Mouse (Mus musculus): ENCODE results near the gene Fam234b. TPM values are rescaled to one million over a fixed set of nuclear protein-coding genes. Genes with fewer than 3 reads are reported as not detected.

Fam234b gene
- polyA plus RNA-seq, 1 experiment from 2014 or later: 42.4 TPM

DNA sequence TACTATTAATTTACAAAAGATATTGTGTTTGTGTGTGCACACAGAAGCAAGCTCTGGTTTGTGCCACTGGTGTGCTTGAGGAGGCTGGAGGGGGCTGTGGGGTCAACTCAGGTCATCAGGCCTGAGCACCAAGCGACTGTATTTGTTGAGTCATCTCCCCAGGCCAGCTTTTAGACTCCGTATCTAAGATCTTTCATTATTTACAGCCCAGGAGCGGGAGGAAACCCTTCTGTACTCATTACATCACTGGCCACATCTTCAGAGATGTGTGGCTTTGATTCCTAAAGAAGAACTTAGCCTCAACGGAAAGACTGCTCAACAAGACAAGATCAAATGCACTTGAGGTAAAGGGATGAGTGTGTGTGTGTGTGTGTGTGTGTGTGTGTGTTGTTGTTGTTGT lies 9.1 kb upstream of the Fam234b start:
- peaks cover 3% of the 10 kb centered on the region; the same call in 1 of the 2 replicates for H3K4me1 ChIP-seq (replicated peaks; ENCODE audit: control insufficient read depth, insufficient read depth, low read length)
- no peak overlapping the region for H3K9ac ChIP-seq (ENCODE audit: low read length)
- no peaks in the 10 kb centered on the region for H3K9me3 ChIP-seq (ENCODE audit: control insufficient read depth, low read length)
- H3K4me2 ChIP-seq (ENCODE audit: low read length): no peak overlapping the region
- ATAC-seq (replicated peaks; ENCODE audit: low FRiP score, low TSS enrichment, low read depth): no peak
- no peak overlapping the region for H3K27ac ChIP-seq (ENCODE audit: low read depth)
- no peak overlapping the region for H3K4me3 ChIP-seq (ENCODE audit: low read depth, low read length)
- WGBS: 42% methylated on average over 4 of the region's 4 CpGs
- no peak for DNase-seq (ENCODE audit: low spot score)
- H3K27me3 ChIP-seq (replicated peaks; ENCODE audit: control insufficient read depth, insufficient read depth, low read length): no peaks in the 10 kb centered on the region
- H3K36me3 ChIP-seq (ENCODE audit: control insufficient read depth, insufficient read depth, low read length): no peaks in the 10 kb centered on the region

DNA sequence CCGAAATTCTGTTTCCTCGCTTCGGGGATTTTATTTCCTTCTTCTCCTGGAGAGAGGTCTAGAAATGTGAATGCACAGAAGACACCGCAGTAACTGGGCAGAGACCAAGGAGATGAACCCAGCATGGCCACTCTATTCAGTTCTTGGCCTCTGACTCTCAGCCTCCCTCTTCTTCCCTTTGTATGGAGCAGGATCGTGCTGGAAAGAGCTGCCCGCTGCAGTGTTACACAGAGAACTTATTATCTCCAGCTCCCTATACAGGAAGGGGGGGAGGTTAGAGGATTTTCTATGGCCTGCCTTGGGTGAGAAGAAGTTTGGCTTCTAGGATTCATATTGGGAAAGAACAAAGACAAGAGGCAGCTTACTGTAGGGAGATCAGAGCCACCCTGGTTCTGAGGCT lies 7.7 kb upstream of the Fam234b start:
- no peak for DNase-seq (ENCODE audit: low spot score)
- Histone ChIP-seq H3K27me3 (replicated peaks; ENCODE audit: control insufficient read depth, insufficient read depth, low read length) (no peaks in the 10 kb centered on the region), H3K4me3 (ENCODE audit: low read depth, low read length) (no peak overlapping the region), H3K27ac (ENCODE audit: low read depth) (no peak overlapping the region), H3K4me1 (replicated peaks; ENCODE audit: control insufficient read depth, insufficient read depth, low read length) (peaks cover 3% of the 10 kb centered on the region; the same call in 1 of the 2 replicates), H3K9me3 (ENCODE audit: control insufficient read depth, low read length) (no peaks in the 10 kb centered on the region), H3K9ac (ENCODE audit: low read length) (no peak overlapping the region), H3K4me2 (ENCODE audit: low read length) (no peak overlapping the region), H3K36me3 (ENCODE audit: control insufficient read depth, insufficient read depth, low read length) (no peaks in the 10 kb centered on the region)
- WGBS: 80% methylated on average over 6 of the region's 6 CpGs
- ATAC-seq (replicated peaks; ENCODE audit: low FRiP score, low TSS enrichment, low read depth): no peak

DNA sequence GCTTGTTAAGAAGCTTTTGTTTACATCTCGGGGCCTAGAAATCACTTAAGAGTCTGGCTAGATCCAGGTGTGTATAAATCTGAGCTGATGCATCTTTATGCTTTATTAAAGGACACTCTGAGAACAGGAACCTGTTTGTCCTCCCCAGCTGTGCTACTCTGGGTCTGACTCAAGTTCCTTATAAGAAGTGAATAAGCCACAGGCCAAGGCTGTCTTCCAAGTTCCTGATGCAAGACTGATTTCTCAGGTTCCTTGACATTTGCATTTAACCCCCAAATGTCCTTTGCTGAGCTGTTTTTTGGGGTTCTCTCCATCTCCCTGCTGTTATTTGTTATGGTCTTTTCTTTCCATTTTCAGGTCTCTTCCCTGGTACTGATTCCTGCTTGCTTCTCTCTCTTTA lies 5.9 kb upstream of the Fam234b start:
- no peak overlapping the region for H3K4me2 ChIP-seq (ENCODE audit: low read length)
- no peak for DNase-seq (ENCODE audit: low spot score)
- no peak overlapping the region for H3K27ac ChIP-seq (ENCODE audit: low read depth)
- 67% methylated on average over 1 of the region's 1 CpGs for WGBS
- peaks cover 3% of the 10 kb centered on the region; the same call in 1 of the 2 replicates for H3K4me1 ChIP-seq (replicated peaks; ENCODE audit: control insufficient read depth, insufficient read depth, low read length)
- no peak overlapping the region for H3K9ac ChIP-seq (ENCODE audit: low read length)
- no peak overlapping the region for H3K4me3 ChIP-seq (ENCODE audit: low read depth, low read length)
- no peaks in the 10 kb centered on the region for H3K27me3 ChIP-seq (replicated peaks; ENCODE audit: control insufficient read depth, insufficient read depth, low read length)
- no peaks in the 10 kb centered on the region for H3K9me3 ChIP-seq (ENCODE audit: control insufficient read depth, low read length)
- ATAC-seq (replicated peaks; ENCODE audit: low FRiP score, low TSS enrichment, low read depth): no peak
- H3K36me3 ChIP-seq (ENCODE audit: control insufficient read depth, insufficient read depth, low read length): no peaks in the 10 kb centered on the region

- 77% methylated on average over 8 of the region's 8 CpGs for WGBS
- Histone ChIP-seq H3K4me2 (ENCODE audit: low read length) (no peak overlapping the region), H3K4me3 (ENCODE audit: low read depth, low read length) (no peak overlapping the region), H3K36me3 (ENCODE audit: control insufficient read depth, insufficient read depth, low read length) (no peaks in the 10 kb centered on the region), H3K9ac (ENCODE audit: low read length) (no peak overlapping the region), H3K27me3 (replicated peaks; ENCODE audit: control insufficient read depth, insufficient read depth, low read length) (no peaks in the 10 kb centered on the region), H3K4me1 (replicated peaks; ENCODE audit: control insufficient read depth, insufficient read depth, low read length) (no peaks in the 10 kb centered on the region), H3K27ac (ENCODE audit: low read depth) (no peak overlapping the region), H3K9me3 (ENCODE audit: control insufficient read depth, low read length) (no peaks in the 10 kb centered on the region)
- DNase-seq (ENCODE audit: low spot score): no peak
- ATAC-seq (replicated peaks; ENCODE audit: low FRiP score, low TSS enrichment, low read depth): no peak
Measured at GRCm38 (mm10) chr6:135192993-135193392, 4.8 kb upstream of the Fam234b start.

- Histone ChIP-seq H3K27ac (ENCODE audit: low read depth) (no peak overlapping the region), H3K27me3 (replicated peaks; ENCODE audit: control insufficient read depth, insufficient read depth, low read length) (no peaks in the 10 kb centered on the region), H3K9me3 (ENCODE audit: control insufficient read depth, low read length) (no peaks in the 10 kb centered on the region), H3K36me3 (ENCODE audit: control insufficient read depth, insufficient read depth, low read length) (no peaks in the 10 kb centered on the region), H3K4me2 (ENCODE audit: low read length) (no peak overlapping the region), H3K4me3 (ENCODE audit: low read depth, low read length) (no peak overlapping the region), H3K9ac (ENCODE audit: low read length) (no peak overlapping the region), H3K4me1 (replicated peaks; ENCODE audit: control insufficient read depth, insufficient read depth, low read length) (0 out of 2 replicates have a peak, but pooled peaks cover 4% of the 10 kb centered on the region)
- ATAC-seq (replicated peaks; ENCODE audit: low FRiP score, low TSS enrichment, low read depth): no peak
- 56% methylated on average over 4 of the region's 4 CpGs for WGBS
- DNase-seq (ENCODE audit: low spot score): no peak
Measured at GRCm38 (mm10) chr6:135193733-135194132, 4.0 kb upstream of the Fam234b start.

GRCm38 (mm10) chr6:135194907-135195306 lies 2.9 kb upstream of the Fam234b start:
- Histone ChIP-seq H3K4me2 (ENCODE audit: low read length) (no peak overlapping the region), H3K27me3 (replicated peaks; ENCODE audit: control insufficient read depth, insufficient read depth, low read length) (no peaks in the 10 kb centered on the region), H3K36me3 (ENCODE audit: control insufficient read depth, insufficient read depth, low read length) (no peaks in the 10 kb centered on the region), H3K4me3 (ENCODE audit: low read depth, low read length) (no peak overlapping the region), H3K9ac (ENCODE audit: low read length) (no peak overlapping the region), H3K9me3 (ENCODE audit: control insufficient read depth, low read length) (no peaks in the 10 kb centered on the region), H3K4me1 (replicated peaks; ENCODE audit: control insufficient read depth, insufficient read depth, low read length) (0 out of 2 replicates have a peak, but pooled peaks cover 6% of the 10 kb centered on the region), H3K27ac (ENCODE audit: low read depth) (no peak overlapping the region)
- no peak for DNase-seq (ENCODE audit: low spot score)
- 71% methylated on average over 4 of the region's 4 CpGs for WGBS
- no peak for ATAC-seq (replicated peaks; ENCODE audit: low FRiP score, low TSS enrichment, low read depth)

GRCm38 (mm10) chr6:135196707-135197106 lies 1.1 kb upstream of the Fam234b start:
- Histone ChIP-seq H3K9me3 (ENCODE audit: control insufficient read depth, low read length) (no peaks in the 10 kb centered on the region), H3K27me3 (replicated peaks; ENCODE audit: control insufficient read depth, insufficient read depth, low read length) (no peaks in the 10 kb centered on the region), H3K4me2 (ENCODE audit: low read length) (no peak overlapping the region), H3K4me1 (replicated peaks; ENCODE audit: control insufficient read depth, insufficient read depth, low read length) (0 out of 2 replicates have a peak, but pooled peaks cover 10% of the 10 kb centered on the region), H3K9ac (ENCODE audit: low read length) (no peak overlapping the region), H3K4me3 (ENCODE audit: low read depth, low read length) (no peak overlapping the region), H3K27ac (ENCODE audit: low read depth) (no peak overlapping the region), H3K36me3 (ENCODE audit: control insufficient read depth, insufficient read depth, low read length) (no peaks in the 10 kb centered on the region)
- ATAC-seq (replicated peaks; ENCODE audit: low FRiP score, low TSS enrichment, low read depth) (no peak), DNase-seq (ENCODE audit: low spot score) (no peak)
- WGBS: 64% methylated on average over 8 of the region's 8 CpGs

DNA sequence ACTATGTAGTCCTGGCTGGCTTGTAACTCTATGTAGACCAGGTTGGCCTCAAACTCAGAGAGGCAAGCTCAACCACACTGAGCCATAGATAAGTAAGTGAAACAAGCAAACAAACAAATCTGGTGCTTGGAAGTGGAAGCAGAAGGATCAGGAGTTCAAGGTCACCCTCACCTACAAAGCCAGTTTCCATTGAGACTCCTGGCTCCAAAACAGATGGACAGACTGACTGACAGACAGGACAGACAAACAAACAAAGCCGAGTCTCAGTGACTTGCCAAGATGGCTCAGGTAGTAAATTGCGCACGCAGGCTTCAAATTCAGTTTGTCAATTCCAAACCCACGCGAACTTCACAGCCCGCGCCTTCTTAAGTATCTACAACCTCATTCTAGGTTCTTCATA lies 331 bp upstream of the Fam234b start:
- Histone ChIP-seq H3K4me3 (ENCODE audit: low read depth, low read length) (peak overlapping the region; percentile 82), H3K4me1 (replicated peaks; ENCODE audit: control insufficient read depth, insufficient read depth, low read length) (0 out of 2 replicates have a peak, but pooled peaks cover 10% of the 10 kb centered on the region), H3K9ac (ENCODE audit: low read length) (peak overlapping the region; percentile 76), H3K4me2 (ENCODE audit: low read length) (peak overlapping the region; percentile 91), H3K27ac (ENCODE audit: low read depth) (no peak overlapping the region), H3K9me3 (ENCODE audit: control insufficient read depth, low read length) (no peaks in the 10 kb centered on the region), H3K36me3 (ENCODE audit: control insufficient read depth, insufficient read depth, low read length) (no peaks in the 10 kb centered on the region), H3K27me3 (replicated peaks; ENCODE audit: control insufficient read depth, insufficient read depth, low read length) (no peaks in the 10 kb centered on the region)
- DNase-seq (ENCODE audit: low spot score) (no peak), ATAC-seq (replicated peaks; ENCODE audit: low FRiP score, low TSS enrichment, low read depth) (no peak)
- 20% methylated on average over 7 of the region's 7 CpGs for WGBS

- WGBS: 45% methylated on average over 6 of the region's 6 CpGs
- Histone ChIP-seq H3K9ac (ENCODE audit: low read length) (peak overlapping the region; percentile 76), H3K36me3 (ENCODE audit: control insufficient read depth, insufficient read depth, low read length) (no peaks in the 10 kb centered on the region), H3K9me3 (ENCODE audit: control insufficient read depth, low read length) (no peaks in the 10 kb centered on the region), H3K27me3 (replicated peaks; ENCODE audit: control insufficient read depth, insufficient read depth, low read length) (no peaks in the 10 kb centered on the region), H3K4me3 (ENCODE audit: low read depth, low read length) (peak overlapping the region; percentile 82), H3K4me2 (ENCODE audit: low read length) (peak overlapping the region; percentile 91), H3K27ac (ENCODE audit: low read depth) (peak overlapping the region; percentile 64), H3K4me1 (replicated peaks; ENCODE audit: control insufficient read depth, insufficient read depth, low read length) (0 out of 2 replicates have a peak, but pooled peaks cover 10% of the 10 kb centered on the region)
- no peak for DNase-seq (ENCODE audit: low spot score)
- ATAC-seq (replicated peaks; ENCODE audit: low FRiP score, low TSS enrichment, low read depth): no peak
Measured at GRCm38 (mm10) chr6:135198726-135199125, 949 bp downstream of the Fam234b start.
